Mouse (Mus musculus) midbrain, embryonic 14.5 days (tissue): Measurements from ENCODE around the gene Rrad. TPM values are rescaled to one million over a fixed set of nuclear protein-coding genes. Genes with fewer than 3 reads are reported as not detected.

ENCODE experiments used
- ATAC-seq: fragments of 200-750 bp; cut with Nextera tagmentation; 2 replicates; pipeline ENCODE4 v1.8.0; 2017; ENCODE audit warnings: moderate number of reproducible peaks, moderate library complexity; ENCODE audit not compliant: low FRiP score, low TSS enrichment
- DNase-seq: peaks from one replicate; pipeline ENCODE4 v3.0.0-alpha.2; 2015
- H3K27ac ChIP-seq: fragments of 300-500 bp; sonication (generic); replicated peaks from 2 replicates; pipeline ENCODE4 v1.5.1; 2014; ENCODE audit warnings: mild to moderate bottlenecking, low read depth, low read length, moderate library complexity
- H3K27me3 ChIP-seq: fragments of 300-500 bp; sonication (generic); 2 replicates; pipeline ENCODE4 v1.6.1; 2014; ENCODE audit warnings: low read length, control low read depth, mixed read lengths; ENCODE audit not compliant: control insufficient read depth, insufficient read depth
- H3K36me3 ChIP-seq: fragments of 300-500 bp; sonication (generic); 2 replicates; pipeline ENCODE4 v1.6.1; 2014; ENCODE audit warnings: low read length, control low read depth; ENCODE audit not compliant: control insufficient read depth, insufficient read depth
- H3K4me1 ChIP-seq: fragments of 300-500 bp; sonication (generic); 2 replicates; pipeline ENCODE4 v1.6.1; 2014; ENCODE audit warnings: mild to moderate bottlenecking, antibody characterized with exemption, low read length, control low read depth; ENCODE audit not compliant: control insufficient read depth, insufficient read depth
- H3K4me2 ChIP-seq: fragments of 300-500 bp; sonication (generic); 2 replicates; pipeline ENCODE4 v1.6.1; 2014; ENCODE audit warnings: mild to moderate bottlenecking, low read length, moderate library complexity
- H3K4me3 ChIP-seq: fragments of 300-500 bp; sonication (generic); replicated peaks from 2 replicates; pipeline ENCODE4 v1.5.1; 2014; ENCODE audit warnings: low read depth, low read length
- H3K9ac ChIP-seq: fragments of 300-500 bp; sonication (generic); replicated peaks from 2 replicates; pipeline ENCODE4 v1.6.1; 2014; ENCODE audit warnings: mild to moderate bottlenecking, low read length, moderate library complexity
- H3K9me3 ChIP-seq: fragments of 300-500 bp; sonication (generic); 2 replicates; pipeline ENCODE4 v1.6.1; 2016; ENCODE audit warnings: low read length, control low read depth, mixed read lengths; ENCODE audit not compliant: control insufficient read depth
- WGBS: fragments of 180-500 bp; shearing (Covaris S2); extraction: QIAGEN DNeasy Blood & Tissue Kit; methylation state at CpG from one replicate; pipeline ENCODE4 v1.1.7; 2014; 5-methylcytosine and 5-hydroxymethylcytosine counted together
- polyA plus RNA-seq: library from polyadenylated mRNA; unstranded; fragments of >200 nt; fragmentation: Nextera tagmentation; extraction: Ambion mirVana; gene quantifications from 2 replicates; pipeline ENCODE4 v1.2.1, GENCODE M21; 2014

Gene Rrad
- polyA plus RNA-seq, 1 experiment from 2014 or later: 3.6 TPM

DNA sequence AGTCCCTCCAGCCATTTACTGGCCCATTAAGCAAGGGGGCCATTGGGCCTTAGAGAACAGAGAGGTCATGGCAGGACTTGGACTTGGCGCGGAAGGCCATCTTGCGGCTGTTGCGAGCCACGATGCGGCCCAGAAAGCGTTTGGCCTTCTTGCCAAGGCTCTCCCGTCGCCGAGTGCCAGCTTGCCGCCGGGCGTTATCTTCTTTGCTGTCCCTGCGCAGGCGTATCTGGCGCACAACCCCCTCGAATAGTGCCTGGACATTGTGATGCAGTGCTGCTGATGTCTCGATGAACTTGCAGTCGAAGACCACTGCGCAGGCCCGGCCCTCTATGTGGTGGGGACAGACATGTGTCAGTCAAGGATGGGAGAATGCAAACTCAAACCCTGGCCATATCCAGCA lies 2.7 kb downstream of the Rrad start:
- Histone ChIP-seq H3K9me3 (no peaks in the 10 kb centered on the region), H3K27me3 (peaks cover 13% of the 10 kb centered on the region), H3K27ac (no peak overlapping the region), H3K4me3 (no peak overlapping the region), H3K9ac (no peak overlapping the region), H3K4me1 (peaks cover 10% of the 10 kb centered on the region), H3K4me2 (no peak overlapping the region), H3K36me3 (no peaks in the 10 kb centered on the region)
- no peak for DNase-seq
- no peak for ATAC-seq
- WGBS: 94% methylated on average over 21 of the region's 21 CpGs

DNA sequence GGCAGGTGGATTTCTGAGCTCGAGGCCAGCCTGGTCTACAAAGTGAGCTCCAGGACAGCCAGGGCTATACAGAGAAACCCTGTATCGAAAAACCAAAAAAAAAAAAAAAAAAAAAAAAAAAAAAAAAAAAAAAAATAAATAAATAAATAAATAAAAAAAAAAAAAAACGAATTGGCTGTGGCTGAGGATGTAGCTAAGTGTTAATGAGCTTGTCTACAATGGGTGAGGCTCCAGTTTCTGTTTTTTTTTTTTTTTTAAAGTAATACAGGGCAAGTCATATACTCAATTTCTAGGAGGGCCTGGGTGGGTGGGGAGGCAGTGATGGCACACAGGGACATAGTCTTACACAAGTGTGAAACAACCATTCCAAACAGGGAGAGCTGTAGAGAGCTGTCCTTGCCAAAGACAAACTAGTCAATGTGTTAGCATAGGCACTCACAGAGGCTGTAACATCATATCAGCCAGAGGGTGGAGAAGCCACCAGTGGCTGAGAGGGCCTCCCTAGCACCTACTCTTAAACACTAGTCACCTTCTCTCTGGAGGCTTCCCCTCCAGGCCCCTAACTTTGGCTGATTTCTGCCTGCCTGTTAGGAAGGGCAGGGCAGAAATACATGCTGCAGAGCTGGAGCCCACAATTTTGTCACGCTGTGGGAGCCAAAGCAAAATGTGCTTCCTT lies 3.9 kb downstream of the Rrad start:
- no peak overlapping the region for H3K27ac ChIP-seq
- no peak overlapping the region for H3K4me2 ChIP-seq
- DNase-seq (no peak), ATAC-seq (no peak)
- H3K36me3 ChIP-seq: no peaks in the 10 kb centered on the region
- 87% methylated on average over 4 of the region's 4 CpGs for WGBS
- H3K27me3 ChIP-seq: peaks cover 13% of the 10 kb centered on the region
- no peak overlapping the region for H3K4me3 ChIP-seq
- H3K4me1 ChIP-seq: peaks cover 10% of the 10 kb centered on the region
- no peaks in the 10 kb centered on the region for H3K9me3 ChIP-seq
- no peak overlapping the region for H3K9ac ChIP-seq

DNA sequence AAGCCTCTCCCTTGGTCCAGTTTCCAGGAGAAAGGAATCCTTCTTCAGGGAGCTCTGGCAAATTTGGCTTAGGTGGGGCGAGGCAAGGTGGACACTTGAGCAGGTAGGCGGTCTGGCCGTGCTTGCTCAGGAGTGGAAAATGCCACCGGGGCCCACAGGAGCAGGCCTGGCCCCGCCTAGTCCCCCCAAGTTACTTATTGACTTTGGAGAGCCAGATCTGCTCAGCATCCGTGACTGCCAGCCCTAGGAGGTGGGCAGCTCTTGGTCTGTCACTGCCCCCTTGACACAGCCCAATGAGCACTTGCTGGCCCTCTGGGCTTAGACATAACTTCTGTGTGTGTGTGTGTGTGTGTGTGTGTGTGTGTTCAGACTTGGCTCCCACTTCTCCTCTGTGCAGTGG lies 7.0 kb downstream of the Rrad start, which contains the start of gene Cdh16:
Cdh16 (minus strand) TSS at position 236 of the 400 bp plus-strand sequence.
- 68% methylated on average over 6 of the region's 6 CpGs for WGBS
- H3K27me3 ChIP-seq: no peaks in the 10 kb centered on the region
- H3K4me2 ChIP-seq: no peak within 1 kb of the TSS
- H3K4me3 ChIP-seq: no peak within 1 kb of the TSS
- no peaks in the 10 kb centered on the region for H3K4me1 ChIP-seq
- H3K9me3 ChIP-seq: no peaks in the 10 kb centered on the region
- ATAC-seq (no peak), DNase-seq (no peak)
- no peak within 1 kb of the TSS for H3K27ac ChIP-seq
- H3K9ac ChIP-seq: no peak within 1 kb of the TSS
- H3K36me3 ChIP-seq: no peaks in the 10 kb centered on the region

DNA sequence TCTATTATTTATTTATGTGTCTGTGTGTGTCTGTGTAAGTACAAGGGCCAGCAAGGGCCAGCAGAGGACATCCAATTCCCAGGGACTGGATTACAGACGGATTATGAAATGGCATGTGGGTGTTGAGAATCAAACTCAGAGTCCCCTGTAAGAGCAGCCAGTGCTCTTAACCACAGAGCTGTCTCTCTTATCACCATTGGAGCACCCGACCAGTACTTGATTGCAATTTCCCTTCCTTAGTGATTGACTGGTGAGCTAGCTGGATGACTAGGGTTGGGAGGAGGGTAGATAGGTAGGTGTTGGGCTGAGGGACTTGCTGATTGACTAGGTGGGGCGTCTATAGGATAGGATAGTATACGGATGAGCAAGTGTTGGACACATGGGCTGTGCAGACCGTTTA lies 10.4 kb downstream of the Rrad start:
- H3K4me2 ChIP-seq: no peak overlapping the region
- no peaks in the 10 kb centered on the region for H3K27me3 ChIP-seq
- ATAC-seq: no peak
- H3K9ac ChIP-seq: no peak overlapping the region
- no peaks in the 10 kb centered on the region for H3K9me3 ChIP-seq
- H3K36me3 ChIP-seq: no peaks in the 10 kb centered on the region
- DNase-seq: no peak
- no peak overlapping the region for H3K4me3 ChIP-seq
- H3K27ac ChIP-seq: no peak overlapping the region
- H3K4me1 ChIP-seq: no peaks in the 10 kb centered on the region
- 78% methylated on average over 5 of the region's 5 CpGs for WGBS

DNA sequence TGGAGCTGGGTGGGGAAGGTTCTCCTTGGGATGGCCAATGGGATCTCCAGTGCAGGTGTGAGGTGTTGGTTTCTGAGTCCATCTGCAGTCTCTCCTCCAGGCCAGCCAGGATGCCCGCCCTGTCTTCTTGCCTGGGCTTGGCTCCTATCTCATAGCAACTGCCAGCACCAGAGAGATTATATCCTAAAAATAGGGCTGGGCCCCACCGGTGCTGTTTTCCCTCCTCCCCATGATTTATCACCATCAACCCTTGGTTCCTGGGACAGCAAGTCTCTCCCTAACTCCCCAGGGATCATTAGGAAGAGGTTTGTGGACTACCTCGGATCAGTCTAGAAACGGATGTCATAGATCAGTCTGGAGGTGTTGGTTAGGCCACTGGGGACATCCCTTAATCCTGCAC lies 18.0 kb downstream of the Rrad start:
- Histone ChIP-seq H3K9me3 (no peaks in the 10 kb centered on the region), H3K36me3 (no peaks in the 10 kb centered on the region), H3K4me3 (no peak overlapping the region), H3K27me3 (no peaks in the 10 kb centered on the region), H3K27ac (no peak overlapping the region), H3K4me2 (no peak overlapping the region), H3K4me1 (no peaks in the 10 kb centered on the region), H3K9ac (no peak overlapping the region)
- WGBS: 88% methylated on average over 4 of the region's 4 CpGs
- ATAC-seq (no peak), DNase-seq (no peak)

DNA sequence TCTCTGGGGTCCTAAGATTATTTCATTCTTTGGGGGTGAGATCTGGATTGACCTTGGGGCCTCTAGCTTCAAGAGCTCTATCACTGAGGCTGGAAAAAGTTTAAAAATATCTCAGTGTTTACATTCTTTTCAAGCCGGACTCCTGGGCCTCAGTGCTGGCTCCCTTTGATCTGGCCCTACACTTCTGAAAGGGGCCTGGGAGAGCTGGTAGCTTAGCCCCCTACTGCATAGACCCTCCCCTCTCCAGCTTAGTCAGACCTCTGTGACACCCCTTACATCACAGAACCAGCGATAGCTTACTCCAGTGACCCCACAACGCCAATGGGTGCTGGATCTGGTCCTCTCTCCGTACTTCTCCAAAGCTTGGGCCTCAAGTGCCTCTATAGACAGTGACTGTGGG lies 19.5 kb downstream of the Rrad start:
- Histone ChIP-seq H3K4me2 (no peak overlapping the region), H3K27me3 (no peaks in the 10 kb centered on the region), H3K36me3 (no peaks in the 10 kb centered on the region), H3K9me3 (no peaks in the 10 kb centered on the region), H3K4me3 (no peak overlapping the region), H3K27ac (no peak overlapping the region), H3K4me1 (no peaks in the 10 kb centered on the region), H3K9ac (no peak overlapping the region)
- WGBS: 74% methylated on average over 4 of the region's 4 CpGs
- DNase-seq (no peak), ATAC-seq (no peak)

DNA sequence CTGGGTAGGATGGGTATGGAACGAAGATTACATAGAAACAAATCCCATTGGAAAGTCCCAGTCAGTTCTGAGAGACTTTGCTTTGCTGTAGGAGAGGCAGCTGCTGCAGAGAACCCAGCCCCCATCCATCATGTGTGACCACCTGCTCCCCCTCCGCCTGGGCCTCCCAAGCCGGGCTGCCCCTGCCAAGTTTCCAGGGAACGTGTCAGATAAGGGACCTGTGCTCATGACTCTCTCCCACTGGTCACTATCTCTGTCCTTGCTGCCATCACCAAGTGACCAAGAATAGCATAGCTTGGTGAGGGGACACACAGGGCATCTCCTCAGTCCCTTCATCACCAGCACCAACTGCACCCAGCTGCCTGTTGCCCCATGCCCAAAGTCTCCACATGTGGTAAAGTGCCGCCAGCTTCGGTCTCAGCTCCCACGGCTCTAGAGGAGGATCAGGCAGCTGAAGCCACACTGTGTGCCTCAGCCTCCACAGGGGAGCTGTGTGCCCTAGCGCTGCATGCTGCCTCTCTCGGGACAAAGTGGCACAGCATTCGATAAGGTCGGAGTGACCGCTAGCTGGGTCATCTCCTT lies 20.9 kb downstream of the Rrad start:
- H3K9me3 ChIP-seq: no peaks in the 10 kb centered on the region
- no peaks in the 10 kb centered on the region for H3K36me3 ChIP-seq
- no peak overlapping the region for H3K4me2 ChIP-seq
- H3K4me1 ChIP-seq: no peaks in the 10 kb centered on the region
- H3K4me3 ChIP-seq: no peak overlapping the region
- 81% methylated on average over 12 of the region's 12 CpGs for WGBS
- ATAC-seq: no peak
- H3K27me3 ChIP-seq: no peaks in the 10 kb centered on the region
- no peak for DNase-seq
- no peak overlapping the region for H3K9ac ChIP-seq
- no peak overlapping the region for H3K27ac ChIP-seq

DNA sequence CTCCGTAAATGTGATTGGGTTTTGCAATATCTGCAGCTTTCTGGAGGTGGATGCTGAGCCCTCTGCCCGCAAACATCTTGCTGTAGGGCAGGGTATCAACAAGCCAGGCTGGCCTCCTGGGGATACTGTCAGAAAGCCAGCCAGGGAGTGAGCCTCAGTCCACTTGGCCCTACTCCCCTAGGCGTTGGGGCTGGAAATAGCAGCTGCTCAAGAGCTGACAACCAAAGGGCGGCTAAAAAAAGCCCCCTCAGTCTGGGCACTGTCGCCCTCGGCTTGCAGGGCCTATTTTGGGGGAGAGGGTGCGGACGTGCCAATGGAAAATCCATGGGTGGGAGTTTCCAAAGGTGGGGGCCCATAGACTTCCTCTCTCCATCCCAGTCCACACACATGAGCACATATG lies 21.9 kb downstream of the Rrad start:
- no peaks in the 10 kb centered on the region for H3K9me3 ChIP-seq
- no peak for DNase-seq
- H3K9ac ChIP-seq: no peak overlapping the region
- no peak for ATAC-seq
- H3K27me3 ChIP-seq: no peaks in the 10 kb centered on the region
- H3K4me3 ChIP-seq: no peak overlapping the region
- no peak overlapping the region for H3K27ac ChIP-seq
- H3K36me3 ChIP-seq: no peaks in the 10 kb centered on the region
- 78% methylated on average over 8 of the region's 8 CpGs for WGBS
- no peaks in the 10 kb centered on the region for H3K4me1 ChIP-seq
- no peak overlapping the region for H3K4me2 ChIP-seq

DNA sequence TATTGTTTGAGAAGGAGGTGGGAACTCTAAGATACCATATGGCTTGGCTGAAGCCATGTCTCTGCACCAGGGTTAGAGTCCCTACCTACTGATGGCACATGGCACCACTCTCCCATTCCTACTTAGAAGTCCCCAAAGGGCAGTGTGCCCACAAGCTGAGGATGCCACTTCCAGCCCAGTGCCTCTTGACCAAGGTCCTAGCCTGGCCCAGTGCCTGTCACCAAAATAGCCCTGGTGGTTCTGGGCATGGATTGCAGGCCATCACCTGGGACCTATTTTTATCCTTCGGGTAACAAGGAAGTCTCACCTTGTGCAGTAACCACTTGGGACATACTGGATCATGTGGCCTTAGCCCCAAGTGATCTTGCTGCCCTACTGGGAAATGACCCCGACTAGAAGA lies 23.2 kb downstream of the Rrad start:
- no peak for ATAC-seq
- H3K4me3 ChIP-seq: no peak overlapping the region
- H3K4me2 ChIP-seq: no peak overlapping the region
- H3K36me3 ChIP-seq: no peaks in the 10 kb centered on the region
- no peaks in the 10 kb centered on the region for H3K27me3 ChIP-seq
- no peak overlapping the region for H3K9ac ChIP-seq
- H3K9me3 ChIP-seq: no peaks in the 10 kb centered on the region
- WGBS: 80% methylated on average over 2 of the region's 2 CpGs
- H3K4me1 ChIP-seq: no peaks in the 10 kb centered on the region
- DNase-seq: no peak
- no peak overlapping the region for H3K27ac ChIP-seq
